Mouse (Mus musculus): Measurements from ENCODE around the gene Rasl11a. TPM values are rescaled to one million over a fixed set of nuclear protein-coding genes. Genes with fewer than 3 reads are reported as not detected.

Gene Rasl11a
- polyA plus RNA-seq, 1 experiment from 2014 or later = 2.6 TPM

GRCm38 (mm10) chr5:146818906-146819623 lies 25.8 kb upstream of the Rasl11a start:
- Histone ChIP-seq H3K4me2 (ENCODE audit: low read depth, low read length) (no peak overlapping the region), H3K4me3 (ENCODE audit: low read depth, low read length) (no peak overlapping the region), H3K27me3 (ENCODE audit: control insufficient read depth, insufficient read depth, low read depth, low read length) (no peaks in the 10 kb centered on the region), H3K9me3 (replicated peaks; ENCODE audit: control insufficient read depth, low read length) (no peaks in the 10 kb centered on the region), H3K9ac (ENCODE audit: low read depth, low read length) (no peak overlapping the region), H3K4me1 (ENCODE audit: control insufficient read depth, low read depth, low read length) (no peaks in the 10 kb centered on the region; the same call in 1 of the 2 replicates), H3K36me3 (ENCODE audit: control insufficient read depth, insufficient read depth) (no peaks in the 10 kb centered on the region), H3K27ac (ENCODE audit: low read length) (no peak overlapping the region)
- WGBS (ENCODE audit: insufficient replicate concordance) = 62% methylated on average over 8 of the region's 8 CpGs
- ATAC-seq (ENCODE audit: low read depth) = 0 out of 2 replicates have a peak, but pooled peaks have one; percentile 35

- Histone ChIP-seq H3K9ac (ENCODE audit: low read depth, low read length) (no peak overlapping the region), H3K36me3 (ENCODE audit: control insufficient read depth, insufficient read depth) (no peaks in the 10 kb centered on the region), H3K27ac (ENCODE audit: low read length) (no peak overlapping the region), H3K27me3 (ENCODE audit: control insufficient read depth, insufficient read depth, low read depth, low read length) (no peaks in the 10 kb centered on the region), H3K4me1 (ENCODE audit: control insufficient read depth, low read depth, low read length) (peaks cover 7% of the 10 kb centered on the region), H3K4me3 (ENCODE audit: low read depth, low read length) (no peak overlapping the region), H3K4me2 (ENCODE audit: low read depth, low read length) (no peak overlapping the region), H3K9me3 (replicated peaks; ENCODE audit: control insufficient read depth, low read length) (no peaks in the 10 kb centered on the region)
- no peak for ATAC-seq (ENCODE audit: low read depth)
- WGBS (ENCODE audit: insufficient replicate concordance) = 81% methylated on average over 5 of the region's 5 CpGs
Measured at GRCm38 (mm10) chr5:146823005-146823404, 21.9 kb upstream of the Rasl11a start.

- Histone ChIP-seq H3K27ac (ENCODE audit: low read length) (peak overlapping the region; percentile 51), H3K27me3 (ENCODE audit: control insufficient read depth, insufficient read depth, low read depth, low read length) (no peaks in the 10 kb centered on the region), H3K9ac (ENCODE audit: low read depth, low read length) (peak overlapping the region; percentile 45), H3K9me3 (replicated peaks; ENCODE audit: control insufficient read depth, low read length) (no peaks in the 10 kb centered on the region), H3K4me1 (ENCODE audit: control insufficient read depth, low read depth, low read length) (peaks cover 26% of the 10 kb centered on the region), H3K4me2 (ENCODE audit: low read depth, low read length) (peak overlapping the region; percentile 51), H3K36me3 (ENCODE audit: control insufficient read depth, insufficient read depth) (peaks cover 5% of the 10 kb centered on the region), H3K4me3 (ENCODE audit: low read depth, low read length) (peak overlapping the region; percentile 38)
- ATAC-seq (ENCODE audit: low read depth) = peak; percentile 20
- 15% methylated on average over 8 of the region's 8 CpGs for WGBS (ENCODE audit: insufficient replicate concordance)
Measured at GRCm38 (mm10) chr5:146829528-146829927, 15.3 kb upstream of the Rasl11a start.

- peak overlapping the region; percentile 92 for H3K27ac ChIP-seq (ENCODE audit: low read length)
- peak overlapping the region; percentile 87 for H3K4me2 ChIP-seq (ENCODE audit: low read depth, low read length)
- no peaks in the 10 kb centered on the region for H3K27me3 ChIP-seq (ENCODE audit: control insufficient read depth, insufficient read depth, low read depth, low read length)
- peaks cover 33% of the 10 kb centered on the region for H3K36me3 ChIP-seq (ENCODE audit: control insufficient read depth, insufficient read depth)
- H3K9me3 ChIP-seq (replicated peaks; ENCODE audit: control insufficient read depth, low read length) = no peaks in the 10 kb centered on the region
- 44% methylated on average over 7 of the region's 7 CpGs for WGBS (ENCODE audit: insufficient replicate concordance)
- peaks cover 28% of the 10 kb centered on the region for H3K4me1 ChIP-seq (ENCODE audit: control insufficient read depth, low read depth, low read length)
- H3K9ac ChIP-seq (ENCODE audit: low read depth, low read length) = peak overlapping the region; percentile 94
- peak overlapping the region; percentile 92 for H3K4me3 ChIP-seq (ENCODE audit: low read depth, low read length)
- no peak for ATAC-seq (ENCODE audit: low read depth)
Measured at GRCm38 (mm10) chr5:146832435-146832768, 12.5 kb upstream of the Rasl11a start.

GRCm38 (mm10) chr5:146832769-146833448 lies 12.0 kb upstream of the Rasl11a start, which contains the start of gene Rpl21:
Gene Rpl21, plus strand, starts transcription at chr5:146832890.
- Histone ChIP-seq H3K36me3 (ENCODE audit: control insufficient read depth, insufficient read depth) (peaks cover 36% of the 10 kb centered on the region), H3K9me3 (replicated peaks; ENCODE audit: control insufficient read depth, low read length) (no peaks in the 10 kb centered on the region), H3K4me3 (ENCODE audit: low read depth, low read length) (peak within 1 kb of the TSS; percentile 92), H3K9ac (ENCODE audit: low read depth, low read length) (peak within 1 kb of the TSS; percentile 94), H3K4me2 (ENCODE audit: low read depth, low read length) (peak within 1 kb of the TSS; percentile 87), H3K27ac (ENCODE audit: low read length) (peak within 1 kb of the TSS; percentile 92), H3K4me1 (ENCODE audit: control insufficient read depth, low read depth, low read length) (peaks cover 28% of the 10 kb centered on the region), H3K27me3 (ENCODE audit: control insufficient read depth, insufficient read depth, low read depth, low read length) (no peaks in the 10 kb centered on the region)
- under 1% methylated on average over 60 of the region's 60 CpGs for WGBS (ENCODE audit: insufficient replicate concordance)
- ATAC-seq (ENCODE audit: low read depth) = peak; percentile 98

- peak overlapping the region; percentile 92 for H3K27ac ChIP-seq (ENCODE audit: low read length)
- peak overlapping the region; percentile 94 for H3K9ac ChIP-seq (ENCODE audit: low read depth, low read length)
- H3K27me3 ChIP-seq (ENCODE audit: control insufficient read depth, insufficient read depth, low read depth, low read length) = no peaks in the 10 kb centered on the region
- peak overlapping the region; percentile 87 for H3K4me2 ChIP-seq (ENCODE audit: low read depth, low read length)
- peaks cover 42% of the 10 kb centered on the region for H3K36me3 ChIP-seq (ENCODE audit: control insufficient read depth, insufficient read depth)
- no peaks in the 10 kb centered on the region for H3K9me3 ChIP-seq (replicated peaks; ENCODE audit: control insufficient read depth, low read length)
- 4% methylated on average over 8 of the region's 8 CpGs for WGBS (ENCODE audit: insufficient replicate concordance)
- H3K4me1 ChIP-seq (ENCODE audit: control insufficient read depth, low read depth, low read length) = peaks cover 28% of the 10 kb centered on the region
- no peak for ATAC-seq (ENCODE audit: low read depth)
- peak overlapping the region; percentile 92 for H3K4me3 ChIP-seq (ENCODE audit: low read depth, low read length)
Measured at GRCm38 (mm10) chr5:146833673-146834201, 11.1 kb upstream of the Rasl11a start.

- Histone ChIP-seq H3K9me3 (replicated peaks; ENCODE audit: control insufficient read depth, low read length) (no peaks in the 10 kb centered on the region), H3K4me1 (ENCODE audit: control insufficient read depth, low read depth, low read length) (peaks cover 24% of the 10 kb centered on the region), H3K36me3 (ENCODE audit: control insufficient read depth, insufficient read depth) (peaks cover 42% of the 10 kb centered on the region), H3K9ac (ENCODE audit: low read depth, low read length) (no peak overlapping the region), H3K4me2 (ENCODE audit: low read depth, low read length) (peak overlapping the region; percentile 87), H3K4me3 (ENCODE audit: low read depth, low read length) (peak overlapping the region; percentile 92; the same call in 1 of the 2 replicates), H3K27me3 (ENCODE audit: control insufficient read depth, insufficient read depth, low read depth, low read length) (no peaks in the 10 kb centered on the region), H3K27ac (ENCODE audit: low read length) (0 out of 2 replicates have a peak overlapping the region, but pooled peaks have one; percentile 48)
- no peak for ATAC-seq (ENCODE audit: low read depth)
- WGBS (ENCODE audit: insufficient replicate concordance) = 45% methylated on average over 8 of the region's 8 CpGs
Measured at GRCm38 (mm10) chr5:146834959-146835358, 9.9 kb upstream of the Rasl11a start.

GRCm38 (mm10) chr5:146837967-146838720 lies 6.7 kb upstream of the Rasl11a start:
- Histone ChIP-seq H3K27ac (ENCODE audit: low read length) (no peak overlapping the region), H3K9ac (ENCODE audit: low read depth, low read length) (no peak overlapping the region), H3K4me3 (ENCODE audit: low read depth, low read length) (no peak overlapping the region), H3K36me3 (ENCODE audit: control insufficient read depth, insufficient read depth) (peaks cover 42% of the 10 kb centered on the region), H3K4me2 (ENCODE audit: low read depth, low read length) (no peak overlapping the region), H3K9me3 (replicated peaks; ENCODE audit: control insufficient read depth, low read length) (no peaks in the 10 kb centered on the region), H3K4me1 (ENCODE audit: control insufficient read depth, low read depth, low read length) (peaks cover 18% of the 10 kb centered on the region), H3K27me3 (ENCODE audit: control insufficient read depth, insufficient read depth, low read depth, low read length) (no peaks in the 10 kb centered on the region)
- no peak for ATAC-seq (ENCODE audit: low read depth)
- 64% methylated on average over 7 of the region's 7 CpGs for WGBS (ENCODE audit: insufficient replicate concordance)
